Mouse (Mus musculus) R1 (cell line): Measurements from ENCODE around the gene Fam104a.

Experiments
- DNase-seq: peaks from one replicate; pipeline ENCODE4 v3.0.0-alpha.2; 2018; ENCODE audit warnings: low read depth, low spot score

Fam104a gene

GRCm38 (mm10) chr11:113666205-113666604 lies 17.8 kb downstream of the Fam104a start:
- no peak for DNase-seq

- DNase-seq, result no peak
Measured at GRCm38 (mm10) chr11:113664279-113664678, 19.7 kb downstream of the Fam104a start.

- no peak for DNase-seq
Measured at GRCm38 (mm10) chr11:113661835-113662351, 22.1 kb downstream of the Fam104a start.

- DNase-seq, result no peak
Measured at GRCm38 (mm10) chr11:113660940-113661339, 23.0 kb downstream of the Fam104a start.

- DNase-seq, result peak; percentile 37
Measured at GRCm38 (mm10) chr11:113660213-113660612, 23.7 kb downstream of the Fam104a start.

- DNase-seq, result no peak
Measured at GRCm38 (mm10) chr11:113658763-113659162, 25.2 kb downstream of the Fam104a start.

- no peak for DNase-seq
Measured at GRCm38 (mm10) chr11:113658319-113658718, 25.6 kb downstream of the Fam104a start.

GRCm38 (mm10) chr11:113657221-113657620 lies 26.7 kb downstream of the Fam104a start:
- DNase-seq, result no peak

GRCm38 (mm10) chr11:113656511-113656932 lies 27.4 kb downstream of the Fam104a start:
- no peak for DNase-seq

GRCm38 (mm10) chr11:113654561-113655270 lies 29.2 kb downstream of the Fam104a start:
- DNase-seq, result no peak

- DNase-seq, result no peak
Measured at GRCm38 (mm10) chr11:113654105-113654504, 29.9 kb downstream of the Fam104a start.

GRCm38 (mm10) chr11:113652516-113652915 lies 31.4 kb downstream of the Fam104a start:
- DNase-seq, result no peak

GRCm38 (mm10) chr11:113651907-113652273 lies 32.1 kb downstream of the Fam104a start:
- peak; percentile 80 for DNase-seq

- no peak for DNase-seq
Measured at GRCm38 (mm10) chr11:113651206-113651906, 32.6 kb downstream of the Fam104a start.

- DNase-seq, result peak; percentile 74
Measured at GRCm38 (mm10) chr11:113649353-113650210, 34.4 kb downstream of the Fam104a start, which contains the start of gene Slc39a11. Slc39a11 (minus strand) TSS chr11:113650079.

- DNase-seq, result no peak
Measured at GRCm38 (mm10) chr11:113648690-113649352, 35.1 kb downstream of the Fam104a start, which contains the start of gene Cog1. Cog1 (plus strand) TSS chr11:113649169.

GRCm38 (mm10) chr11:113648152-113648551 lies 35.8 kb downstream of the Fam104a start:
- peak; percentile 84 for DNase-seq

GRCm38 (mm10) chr11:113645181-113645580 lies 38.8 kb downstream of the Fam104a start:
- peak; percentile 51 for DNase-seq

- no peak for DNase-seq
Measured at GRCm38 (mm10) chr11:113638680-113639079, 45.3 kb downstream of the Fam104a start.

GRCm38 (mm10) chr11:113634699-113635121 lies 49.2 kb downstream of the Fam104a start:
- no peak for DNase-seq

GRCm38 (mm10) chr11:113633398-113633797 lies 50.6 kb downstream of the Fam104a start:
- DNase-seq, result no peak
